Mouse (Mus musculus) adrenal gland, postnatal 10 days (tissue): ENCODE data around the gene Coro7. TPM values are rescaled to one million over a fixed set of nuclear protein-coding genes. Genes with fewer than 3 reads are reported as not detected.

Experiments used
- DNase-seq: peaks from one replicate; pipeline ENCODE4 v3.0.0; 2021; ENCODE audit warnings: mixed read lengths
- total RNA-seq, 2 experiments: library from RNA; stranded (reverse); gene quantifications; 2 replicates each; pipeline ENCODE4 v1.2.3; 2021

Gene Coro7
- total RNA-seq, 2 experiments from 2014 or later: 27.9 to 38.7 TPM

DNA sequence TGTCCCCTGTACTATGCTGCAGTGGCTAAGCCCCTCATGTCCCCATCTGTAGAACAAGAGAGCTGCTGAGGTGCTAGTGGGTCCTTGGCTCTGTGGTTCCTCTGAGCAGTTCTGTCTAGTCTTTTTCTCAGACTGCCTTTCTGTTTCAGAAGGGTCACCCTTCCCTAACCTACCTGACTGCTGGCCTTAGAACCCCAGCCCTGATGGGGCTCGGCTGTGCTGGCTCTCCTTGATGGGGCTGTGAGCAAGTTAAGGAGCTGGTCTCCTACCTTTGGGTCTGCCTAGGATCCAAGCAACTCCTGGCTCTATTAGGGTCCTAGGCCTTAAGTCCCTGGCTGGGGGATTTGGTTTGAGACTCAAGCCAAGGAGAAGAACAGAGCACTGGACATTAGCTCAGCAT, 64.3 kb downstream of the Coro7 start:
- no peak for DNase-seq

DNA sequence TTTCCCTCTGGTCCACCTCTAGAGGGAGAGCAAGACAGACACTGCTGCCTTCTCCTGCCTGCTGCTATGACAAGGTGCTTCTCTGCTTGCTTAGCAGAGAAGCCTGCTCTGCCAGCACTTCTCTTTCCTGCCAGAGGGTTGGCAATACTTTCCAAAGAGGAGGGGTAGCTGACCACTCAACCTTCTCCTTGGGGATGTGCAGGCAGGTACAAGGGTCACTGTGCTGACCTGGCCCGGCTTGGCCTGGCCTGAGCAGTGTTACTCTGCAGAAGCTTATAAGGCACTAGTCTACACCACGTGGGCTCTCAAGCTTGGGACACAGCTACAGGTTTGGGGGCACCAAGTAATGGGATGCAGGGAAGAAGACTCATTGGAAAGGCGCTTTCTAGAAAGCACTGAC, 64.9 kb downstream of the Coro7 start:
- DNase-seq: peak; percentile 56

DNA sequence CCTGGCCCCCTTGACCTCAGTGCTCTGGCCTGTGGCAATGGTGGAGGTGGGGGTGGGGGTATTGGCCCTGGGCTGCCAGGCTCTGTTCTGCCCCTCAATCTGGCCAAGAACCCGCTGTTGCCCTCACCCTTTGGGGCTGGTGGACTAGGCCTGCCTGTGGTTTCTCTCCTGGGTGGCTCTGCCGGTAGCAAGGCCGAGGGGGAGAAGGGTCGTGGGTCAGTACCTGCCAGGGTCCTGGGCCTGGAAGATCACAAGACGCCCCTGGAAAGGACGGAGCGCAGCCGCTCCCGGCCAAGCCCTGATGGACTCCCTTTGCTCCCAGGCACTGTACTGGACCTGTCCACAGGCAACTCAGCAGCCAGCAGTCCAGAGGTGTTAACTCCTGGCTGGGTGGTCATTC, 65.8 kb downstream of the Coro7 start:
- no peak for DNase-seq

DNA sequence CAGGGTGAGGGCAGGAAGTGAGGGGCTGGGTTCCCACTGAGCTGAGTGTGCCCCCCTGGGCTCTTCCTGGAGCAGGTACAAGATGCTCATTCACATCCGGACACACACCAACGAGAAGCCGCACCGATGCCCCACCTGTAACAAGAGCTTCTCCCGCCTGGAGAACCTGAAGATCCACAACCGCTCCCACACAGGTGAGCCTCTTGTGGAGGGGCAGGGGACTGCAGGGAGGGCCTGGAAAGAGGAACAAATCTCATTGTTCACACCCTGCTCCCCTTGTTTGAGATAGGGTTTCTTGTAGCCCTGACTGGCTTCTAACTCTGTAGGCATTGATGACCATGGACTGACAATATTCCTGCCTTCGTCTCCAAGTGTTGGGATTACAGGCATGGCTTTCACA, 67.9 kb downstream of the Coro7 start:
- DNase-seq: no peak

DNA sequence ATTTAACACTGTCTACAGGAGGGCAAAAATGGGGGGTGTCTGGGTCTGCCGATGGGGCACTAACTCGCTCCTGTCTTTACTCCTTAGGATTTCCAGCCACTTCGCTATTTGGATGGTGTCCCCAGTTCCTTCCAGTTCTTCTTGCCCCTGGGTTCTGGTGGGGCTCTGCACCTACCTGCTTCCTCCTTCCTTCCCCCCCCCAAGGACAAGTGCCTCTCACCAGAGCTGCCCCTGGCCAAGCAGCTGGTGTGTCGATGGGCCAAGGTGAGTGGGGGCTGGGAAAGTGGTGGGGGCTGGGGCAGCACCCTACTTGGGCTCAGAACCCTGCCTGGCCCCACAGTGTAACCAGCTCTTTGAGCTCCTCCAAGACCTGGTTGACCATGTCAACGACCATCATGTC, 68.4 kb downstream of the Coro7 start:
- DNase-seq: no peak

DNA sequence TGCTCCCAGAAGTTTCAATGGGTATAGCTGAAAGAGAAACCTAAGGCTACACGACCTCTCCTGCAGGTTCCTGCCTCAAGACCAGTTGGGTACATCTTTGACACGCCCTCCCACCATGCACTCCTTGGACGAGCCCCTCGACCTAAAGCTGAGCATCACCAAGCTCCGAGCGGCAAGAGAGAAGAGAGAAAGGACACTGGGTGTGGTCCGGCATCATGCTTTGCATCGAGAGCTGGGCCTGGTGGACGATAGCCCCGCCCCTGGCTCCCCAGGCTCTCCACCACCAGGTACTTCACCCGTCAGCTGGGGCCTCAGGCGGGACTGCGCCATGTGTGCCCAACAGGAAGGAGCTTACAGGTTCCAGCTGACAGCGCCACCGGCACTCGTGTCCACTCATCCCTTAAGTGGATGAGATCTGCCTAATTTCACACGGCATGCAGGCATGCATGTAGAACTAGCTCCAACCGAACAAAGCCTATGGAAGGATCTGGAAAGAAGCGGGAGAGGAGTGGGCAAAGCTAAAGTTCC, 71.0 kb downstream of the Coro7 start:
- no peak for DNase-seq

DNA sequence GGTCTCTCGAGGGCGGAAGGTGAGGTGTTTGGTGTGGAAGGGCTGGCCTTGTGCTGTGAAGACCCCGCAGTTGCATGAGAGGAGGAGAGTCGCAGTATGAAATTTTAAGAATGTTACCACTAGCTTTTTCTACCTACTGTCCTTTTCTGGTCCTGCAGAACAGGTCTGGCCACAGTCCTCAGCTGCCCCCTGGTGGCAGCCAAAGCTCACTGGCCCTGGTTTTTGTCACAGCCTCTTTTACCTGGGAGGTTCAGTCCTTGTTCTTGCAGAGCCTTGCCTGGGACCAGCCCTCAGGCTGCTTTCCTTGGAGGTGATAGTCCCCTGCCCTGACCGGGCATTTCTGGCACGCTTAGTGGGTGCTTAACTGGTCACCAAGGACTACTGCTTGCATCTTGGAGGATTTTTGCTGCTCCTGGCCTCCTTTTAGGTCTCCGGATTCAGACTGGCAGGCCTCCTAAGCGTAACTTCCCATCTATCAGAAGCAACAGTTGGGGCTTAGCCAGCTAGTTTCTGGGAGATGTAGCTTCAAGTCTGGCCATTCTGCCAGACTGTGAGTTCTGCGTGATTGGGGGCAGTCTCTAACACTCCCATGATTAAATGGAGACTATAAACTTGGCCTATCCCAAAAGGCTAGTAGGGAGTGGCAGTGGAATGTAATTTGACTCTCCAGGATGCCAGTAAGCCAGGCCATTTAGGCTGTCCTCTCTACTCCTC, 71.6 kb downstream of the Coro7 start:
- DNase-seq: peak; percentile 89

DNA sequence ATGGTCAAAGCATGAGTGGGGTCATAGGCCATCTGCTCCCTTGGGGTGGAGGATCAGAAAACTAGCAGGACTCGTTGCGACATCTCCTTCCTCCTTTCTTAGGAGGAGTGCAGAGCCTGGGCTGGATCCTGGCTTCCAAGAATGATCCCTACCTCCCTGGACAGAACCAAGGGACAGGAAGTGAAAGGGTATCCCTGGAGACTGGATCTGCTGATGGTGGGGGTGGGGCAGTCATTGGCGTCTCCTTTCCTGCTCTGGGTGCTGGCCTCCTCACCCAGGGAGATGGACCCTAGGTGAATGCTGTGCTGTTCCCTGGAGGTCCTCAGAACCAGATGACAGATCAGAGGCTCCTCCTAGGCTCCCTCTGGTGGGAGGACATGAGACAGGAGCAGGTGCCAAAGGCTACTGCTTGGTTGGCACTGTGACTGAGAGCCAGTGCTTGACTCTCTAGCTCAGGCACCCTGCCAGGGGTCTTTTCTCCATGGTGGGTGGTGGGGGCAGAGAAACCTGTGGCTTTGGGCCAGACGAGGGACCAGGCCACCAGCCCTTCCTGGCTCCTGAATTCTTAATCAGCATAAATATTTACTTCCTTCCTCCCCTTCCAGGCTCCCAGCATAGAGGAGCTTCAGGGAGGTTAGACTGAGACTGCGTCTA, 73.0 kb downstream of the Coro7 start:
- DNase-seq: peak; percentile 67

DNA sequence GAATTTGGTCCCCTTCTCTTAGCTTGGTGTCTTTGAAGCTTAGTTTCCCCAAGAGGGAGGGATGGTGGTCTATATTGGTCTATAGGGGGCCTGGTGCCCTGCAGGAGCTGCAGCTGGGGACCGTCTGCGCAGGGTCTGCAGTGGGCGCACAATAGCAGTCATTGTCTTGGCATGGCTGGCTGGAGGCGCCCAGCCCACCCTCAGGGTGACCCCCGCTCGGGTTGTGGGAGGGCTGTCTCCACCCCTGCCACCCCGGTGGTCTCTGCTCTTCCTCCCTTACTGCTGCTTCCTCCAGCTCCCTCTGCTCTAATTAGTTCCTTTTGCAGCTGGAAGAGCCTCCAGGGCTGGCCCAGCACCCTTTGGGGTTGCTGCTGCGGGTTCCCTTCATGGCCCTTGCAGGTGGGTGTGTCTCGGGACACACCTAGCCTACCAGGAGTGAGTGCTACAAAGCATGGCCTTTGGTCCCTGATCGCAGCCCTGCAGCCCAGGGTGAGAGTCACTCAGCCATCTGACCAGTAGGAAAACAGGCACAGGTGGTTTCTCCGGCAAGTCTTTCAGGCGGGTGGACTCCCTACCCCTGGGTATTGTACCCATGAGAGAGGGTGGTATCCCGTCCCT, 74.0 kb downstream of the Coro7 start:
- DNase-seq: peak; percentile 5

DNA sequence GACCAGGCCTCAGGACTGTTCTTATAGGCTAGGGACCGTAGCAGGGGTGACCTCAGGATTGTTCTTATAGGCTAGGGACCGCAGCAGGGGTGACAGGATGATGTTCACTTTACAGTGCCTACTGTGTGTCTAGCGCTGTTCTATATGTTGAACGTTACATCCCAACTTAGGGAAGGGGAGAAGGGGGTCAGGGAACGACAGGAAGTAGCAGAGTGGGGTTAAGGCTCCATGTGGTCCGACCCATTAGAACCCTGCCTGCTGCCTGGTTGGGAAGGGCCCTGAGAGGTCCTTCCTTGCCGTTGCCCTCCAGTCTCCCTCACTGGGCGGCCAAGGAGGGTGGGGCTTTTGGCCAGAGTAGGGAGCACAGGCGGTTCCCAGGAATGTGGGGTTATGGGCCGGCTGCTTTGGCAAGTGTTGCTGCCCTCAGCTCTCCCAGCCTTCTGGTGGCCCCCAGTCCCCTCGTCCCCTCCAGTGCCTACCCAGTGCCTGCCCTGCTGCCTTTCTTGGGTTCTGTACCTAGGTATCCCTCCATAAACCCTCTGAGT, 75.2 kb downstream of the Coro7 start:
- no peak for DNase-seq

DNA sequence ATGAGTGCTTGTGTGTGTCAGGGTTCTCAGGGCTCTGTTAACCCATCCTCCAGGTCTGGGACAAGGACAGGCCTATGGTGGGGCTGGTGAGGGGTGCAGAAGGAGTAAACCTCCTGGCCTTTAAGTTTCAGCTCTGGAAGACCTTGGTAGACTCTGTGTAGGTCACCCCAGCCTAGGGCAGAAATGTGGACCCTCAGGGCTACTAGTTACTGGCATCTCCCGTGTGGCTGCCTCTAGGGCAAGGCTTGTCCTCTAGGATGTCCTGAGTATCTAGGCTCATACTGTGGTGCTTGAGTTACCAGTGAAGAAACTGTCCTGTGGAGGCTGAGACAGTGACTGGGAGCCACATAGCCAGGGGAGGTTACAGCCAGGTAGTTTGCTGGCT, 76.1 kb downstream of the Coro7 start:
- DNase-seq: no peak

DNA sequence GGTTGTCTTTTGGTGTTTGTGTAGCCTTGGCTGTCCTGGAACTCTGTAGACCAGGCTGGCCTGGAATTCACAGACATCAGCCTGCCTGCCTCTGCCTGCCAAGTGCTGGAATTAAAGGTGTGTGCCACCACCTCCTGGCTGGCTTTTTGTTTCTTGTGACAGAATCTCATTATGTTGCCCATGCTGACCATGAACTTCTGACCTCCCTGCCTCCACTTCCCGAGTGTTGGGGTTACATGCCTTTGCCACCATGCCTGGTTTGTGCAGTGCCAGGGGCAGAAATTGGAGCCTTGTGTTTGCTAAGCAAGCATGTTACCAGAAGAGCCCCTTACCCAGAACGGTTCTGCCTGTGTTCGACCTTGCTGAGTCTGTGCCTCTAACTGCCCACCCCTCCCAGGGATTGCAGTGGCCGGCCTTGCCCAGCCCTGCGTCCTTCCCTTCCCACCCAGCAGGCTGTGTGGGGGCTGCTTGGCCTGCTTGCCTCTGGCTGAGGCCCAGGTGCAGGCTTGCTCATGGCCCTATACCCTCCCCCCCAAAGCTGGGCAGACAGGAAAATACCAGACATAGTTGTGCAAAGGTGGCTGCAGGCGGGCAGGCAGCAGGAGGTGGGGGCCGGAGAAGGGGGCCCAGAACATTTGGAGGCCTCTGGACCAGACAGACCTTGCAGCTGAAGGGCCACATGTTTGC, 76.7 kb downstream of the Coro7 start:
- DNase-seq: no peak

DNA sequence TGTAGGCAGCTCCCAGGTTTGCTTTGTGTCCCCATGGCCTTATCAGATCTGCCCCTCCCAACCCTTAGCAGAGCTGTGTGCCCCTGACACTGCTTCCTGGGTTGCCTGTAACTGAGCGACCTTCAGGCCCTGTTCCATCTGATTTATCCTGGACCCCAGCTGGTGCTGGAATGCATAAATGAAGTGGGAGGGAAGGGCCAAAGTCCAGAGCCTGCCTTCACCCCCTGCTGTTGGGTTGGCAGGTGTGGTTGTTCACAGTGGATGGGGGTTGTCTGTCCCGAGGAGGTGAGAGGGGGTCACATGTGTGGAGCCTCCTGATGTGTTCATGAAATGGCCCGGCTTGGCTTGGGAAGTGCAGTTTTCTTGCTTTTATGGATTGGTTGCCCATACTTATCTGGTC, 77.4 kb downstream of the Coro7 start:
- no peak for DNase-seq

DNA sequence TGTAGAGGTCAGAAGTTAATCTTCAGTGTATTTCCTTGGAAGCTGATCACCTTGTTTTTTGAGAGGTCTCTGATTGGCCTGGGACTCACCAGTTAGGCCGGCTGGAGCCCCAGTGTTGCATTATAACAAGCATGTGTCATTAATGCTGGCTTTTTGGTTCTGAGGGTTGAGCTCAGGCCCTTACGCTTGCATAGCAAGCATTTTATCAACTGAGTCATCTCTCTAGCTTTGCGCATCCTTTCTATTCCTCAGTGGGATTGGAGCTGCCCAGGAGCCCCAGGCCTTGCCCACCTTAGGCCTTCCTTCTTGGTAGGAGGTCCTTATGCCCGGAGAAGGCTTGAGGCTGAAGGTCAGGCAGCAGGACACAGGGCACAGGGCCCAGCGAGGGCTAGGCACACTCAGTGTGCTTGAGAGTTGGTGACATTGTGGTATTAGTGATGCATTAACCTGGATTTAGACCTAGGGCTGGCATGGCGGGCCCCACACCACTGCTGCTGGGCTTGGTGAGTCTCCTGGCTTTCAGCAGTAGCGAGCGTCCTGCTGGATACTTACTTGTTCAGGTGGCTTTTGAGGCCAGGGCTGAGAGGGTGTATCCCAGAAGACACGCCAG, 78.8 kb downstream of the Coro7 start:
- DNase-seq: no peak

DNA sequence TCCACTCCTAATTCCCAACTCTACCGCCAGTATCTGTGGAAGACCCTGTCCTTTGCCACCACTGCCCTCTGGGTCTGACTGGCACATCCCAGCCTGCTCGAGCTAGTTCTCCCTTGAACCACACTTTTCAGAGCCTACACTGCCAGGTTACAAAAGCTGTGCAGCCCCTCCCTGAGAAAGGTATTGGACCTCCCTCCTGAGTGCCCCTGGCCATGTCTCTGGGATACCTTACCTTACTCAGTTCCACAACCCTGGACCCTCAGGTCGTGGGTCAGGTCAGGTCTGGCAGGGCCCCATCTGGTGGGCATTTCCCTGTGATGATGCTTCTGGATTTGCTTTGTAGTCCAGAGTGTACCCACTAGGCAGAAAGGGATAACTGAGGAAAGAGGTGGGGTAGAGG, 80.0 kb downstream of the Coro7 start:
- DNase-seq: no peak

DNA sequence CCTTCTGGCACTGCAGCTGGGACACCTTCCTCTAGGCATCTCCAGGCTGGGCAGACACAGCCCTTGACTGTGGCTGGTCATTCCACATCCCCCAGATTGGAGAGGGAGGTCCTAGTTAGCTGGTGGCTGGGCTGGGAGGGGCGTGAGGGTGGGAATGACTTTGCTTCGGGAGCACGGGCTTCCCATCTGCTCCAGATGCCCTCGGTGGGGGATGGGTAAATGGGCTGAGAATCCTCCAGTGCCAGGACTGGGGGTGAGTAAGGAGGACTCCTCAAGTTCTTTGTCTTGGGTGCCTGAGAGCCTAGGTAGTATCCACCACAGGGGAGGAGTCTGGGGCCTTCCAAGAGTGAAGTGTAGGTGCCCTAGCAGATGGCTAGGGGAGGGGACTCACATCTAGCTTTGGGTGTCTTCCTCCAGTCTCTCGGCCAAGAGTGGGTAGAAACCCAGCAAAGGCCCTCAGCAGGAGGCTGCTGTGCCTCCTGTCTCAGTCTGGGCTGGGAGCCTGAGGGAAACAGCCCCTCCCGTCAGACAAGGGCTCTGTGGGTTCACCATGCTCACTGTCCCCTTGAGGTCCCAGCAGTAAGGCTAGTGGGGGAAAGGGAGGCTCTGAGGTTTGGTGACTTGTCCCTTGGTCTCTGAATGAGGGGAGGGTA, 80.6 kb downstream of the Coro7 start:
- no peak for DNase-seq

DNA sequence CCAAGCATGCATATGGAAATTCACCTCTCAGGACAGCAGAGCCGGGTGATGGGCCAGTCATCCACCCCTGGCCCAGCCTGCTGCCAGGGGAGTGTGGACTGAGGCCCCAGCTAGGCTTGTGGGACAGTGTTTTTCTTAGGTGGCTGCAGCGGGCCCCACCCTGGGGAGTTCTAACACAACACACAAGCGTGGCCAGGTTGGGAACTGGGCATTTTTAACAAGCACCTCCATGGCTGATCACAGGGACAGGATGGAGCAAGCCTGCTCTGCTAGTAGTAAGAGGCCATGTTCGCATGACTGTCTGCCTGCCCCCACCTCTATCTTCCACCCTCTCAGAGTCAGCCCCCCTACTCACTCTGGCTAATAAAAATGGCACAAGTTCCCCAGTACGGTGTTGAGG, 81.5 kb downstream of the Coro7 start:
- DNase-seq: no peak

DNA sequence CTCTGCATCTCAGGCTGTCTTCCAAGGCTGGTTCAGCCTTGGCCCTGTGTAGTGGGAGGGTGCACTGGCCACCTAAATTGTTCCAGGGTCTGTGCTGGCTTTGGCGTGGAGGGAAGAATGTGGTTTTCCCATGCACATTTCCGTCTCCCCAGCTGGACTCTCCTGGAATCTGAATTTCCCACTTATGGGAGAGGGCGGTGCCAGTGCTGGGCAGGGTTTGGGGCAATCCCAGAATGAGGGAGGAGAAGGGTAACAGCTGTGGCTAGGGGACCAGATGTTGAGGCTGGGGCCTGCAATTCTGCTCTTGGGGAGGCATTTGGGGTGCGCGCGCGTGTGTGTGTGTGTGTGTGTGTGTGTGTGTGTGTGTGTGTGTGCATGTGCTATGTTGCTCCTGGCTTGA, 82.3 kb downstream of the Coro7 start:
- DNase-seq: no peak

DNA sequence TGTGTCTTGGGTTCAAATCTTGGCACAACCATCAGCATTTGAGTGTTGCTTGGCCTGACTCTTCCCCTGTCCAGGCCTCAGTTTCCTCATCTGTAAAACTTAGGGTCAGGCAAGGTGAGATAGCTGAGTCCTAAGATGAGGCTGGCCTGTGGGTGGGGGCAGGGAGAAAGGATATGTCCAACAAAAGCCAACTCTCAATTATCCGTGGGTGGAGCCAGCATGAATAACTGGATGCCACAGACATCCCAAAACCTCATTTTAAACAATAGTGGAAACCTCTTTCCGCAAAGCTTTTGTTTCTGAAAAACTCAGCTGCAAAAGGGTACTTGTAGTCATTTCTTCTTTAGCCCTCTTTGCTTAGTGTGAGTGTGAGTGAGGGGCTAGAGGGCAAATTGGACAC, 82.7 kb downstream of the Coro7 start:
- DNase-seq: no peak

DNA sequence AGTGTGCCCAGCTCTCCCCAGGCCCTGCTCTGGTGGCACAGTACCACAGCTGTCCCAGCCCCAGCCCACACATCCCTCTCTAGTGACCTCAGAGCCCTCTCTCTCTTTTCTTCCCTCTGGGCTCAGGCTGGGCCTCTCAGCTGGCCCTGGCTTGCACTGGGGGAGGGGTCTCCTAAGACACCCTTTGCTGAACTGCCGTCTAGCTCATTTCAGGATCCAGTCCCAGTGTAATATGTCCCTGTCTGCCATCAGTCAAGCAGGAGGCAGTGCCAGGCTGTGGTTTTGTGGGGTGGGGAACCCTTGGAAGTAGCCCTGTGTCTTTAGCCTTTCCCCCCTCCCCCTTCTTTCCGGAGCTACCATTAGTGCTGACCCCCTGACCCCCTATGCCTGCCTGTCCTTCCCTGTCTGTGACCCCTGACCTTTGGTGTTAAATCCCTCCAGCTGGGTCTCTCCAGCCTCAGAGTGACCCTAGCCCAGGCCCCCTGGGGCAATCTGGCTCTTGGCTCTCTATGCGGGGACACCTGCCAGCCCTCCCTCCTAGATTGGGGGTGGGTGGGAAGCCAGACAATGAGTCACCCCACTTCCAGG, 83.3 kb downstream of the Coro7 start:
- no peak for DNase-seq

DNA sequence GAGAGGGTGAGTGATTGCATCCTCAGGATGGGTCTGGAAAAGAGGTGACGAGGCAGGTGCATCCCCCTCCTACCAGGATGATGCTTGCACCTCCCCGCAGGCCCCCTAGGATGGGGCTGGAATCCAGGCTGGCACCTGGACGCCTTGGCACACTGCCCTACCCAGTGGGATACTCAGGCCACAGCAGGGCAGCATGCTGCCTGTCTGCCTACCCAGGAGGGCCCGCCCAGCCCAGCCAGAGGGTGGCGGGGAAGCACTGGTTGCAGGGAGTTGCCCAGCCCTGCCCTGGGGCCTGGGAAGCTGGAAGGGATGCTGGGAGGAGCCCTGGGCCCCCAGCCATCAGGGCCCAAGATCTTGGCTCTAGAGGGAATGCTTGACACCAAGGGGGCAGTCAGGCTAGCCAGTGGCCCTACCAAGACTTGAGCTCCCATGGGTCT, 84.0 kb downstream of the Coro7 start:
- DNase-seq: peak; percentile 72
